Mouse (Mus musculus) kidney, postnatal 0 days (tissue): ENCODE results near the gene Arfgef2. TPM values are rescaled to one million over a fixed set of nuclear protein-coding genes. Genes with fewer than 3 reads are reported as not detected.
"Not testable (repeated sequence)": the region's sequence is repeated elsewhere in the genome, so short reads cannot be mapped to it uniquely, and the experiment has no call there.

Source experiments
- ATAC-seq: fragments of 200-750 bp; cut with Nextera tagmentation; replicated peaks from 2 replicates; pipeline ENCODE4 v1.8.0; 2017; ENCODE audit warnings: low read depth, moderate number of reproducible peaks, moderate TSS enrichment, moderate library complexity; ENCODE audit not compliant: low FRiP score
- DNase-seq: peaks from one replicate; pipeline ENCODE4 v3.0.0-alpha.2; 2016; ENCODE audit warnings: low spot score
- H3K27ac ChIP-seq: fragments of 300-500 bp; sonication (generic); 2 replicates; pipeline ENCODE4 v1.5.1; 2014; ENCODE audit warnings: mild to moderate bottlenecking
- H3K27me3 ChIP-seq: fragments of 300-500 bp; sonication (generic); 2 replicates; pipeline ENCODE4 v1.6.1; 2014; ENCODE audit warnings: low read length, mixed read lengths; ENCODE audit not compliant: insufficient read depth
- H3K36me3 ChIP-seq: fragments of 300-500 bp; sonication (generic); 2 replicates; pipeline ENCODE4 v1.6.1; 2014; ENCODE audit warnings: low read length, mixed read lengths; ENCODE audit not compliant: insufficient read depth
- H3K4me1 ChIP-seq: fragments of 300-500 bp; sonication (generic); replicated peaks from 2 replicates; pipeline ENCODE4 v1.6.1; 2014; ENCODE audit warnings: antibody characterized with exemption, low read length, mixed read lengths; ENCODE audit not compliant: insufficient read depth
- H3K4me2 ChIP-seq: fragments of 300-500 bp; sonication (generic); 2 replicates; pipeline ENCODE4 v1.6.1; 2014; ENCODE audit warnings: mild to moderate bottlenecking, low read length, moderate library complexity, mixed read lengths
- H3K4me3 ChIP-seq: fragments of 300-500 bp; sonication (generic); replicated peaks from 2 replicates; pipeline ENCODE4 v1.5.1; 2014; ENCODE audit warnings: low read depth, low read length
- H3K9ac ChIP-seq: fragments of 300-500 bp; sonication (generic); 2 replicates; pipeline ENCODE4 v1.6.1; 2014; ENCODE audit warnings: low read depth, low read length
- H3K9me3 ChIP-seq: fragments of 300-500 bp; sonication (generic); replicated peaks from 2 replicates; pipeline ENCODE4 v1.6.1; 2016; ENCODE audit warnings: low read length, inconsistent platforms, mixed read lengths
- CTCF ChIP-seq: IDR thresholded peaks from 2 replicates; pipeline ENCODE4 v1.5.1; 2016; ENCODE audit warnings: antibody characterized with exemption, low read depth, mild to moderate bottlenecking, moderate library complexity
- WGBS: fragments of 180-500 bp; shearing (Covaris S2); extraction: QIAGEN DNeasy Blood & Tissue Kit; methylation state at CpG from one replicate; pipeline ENCODE4 v1.1.7; 2014; 5-methylcytosine and 5-hydroxymethylcytosine counted together
- polyA plus RNA-seq: library from polyadenylated mRNA; unstranded; fragments of >200 nt; fragmentation: Nextera tagmentation; extraction: Ambion mirVana; gene quantifications from 2 replicates; pipeline ENCODE4 v1.2.1, GENCODE M21; 2015

Arfgef2 gene
- polyA plus RNA-seq, 1 experiment from 2014 or later, result 4.3 TPM

DNA sequence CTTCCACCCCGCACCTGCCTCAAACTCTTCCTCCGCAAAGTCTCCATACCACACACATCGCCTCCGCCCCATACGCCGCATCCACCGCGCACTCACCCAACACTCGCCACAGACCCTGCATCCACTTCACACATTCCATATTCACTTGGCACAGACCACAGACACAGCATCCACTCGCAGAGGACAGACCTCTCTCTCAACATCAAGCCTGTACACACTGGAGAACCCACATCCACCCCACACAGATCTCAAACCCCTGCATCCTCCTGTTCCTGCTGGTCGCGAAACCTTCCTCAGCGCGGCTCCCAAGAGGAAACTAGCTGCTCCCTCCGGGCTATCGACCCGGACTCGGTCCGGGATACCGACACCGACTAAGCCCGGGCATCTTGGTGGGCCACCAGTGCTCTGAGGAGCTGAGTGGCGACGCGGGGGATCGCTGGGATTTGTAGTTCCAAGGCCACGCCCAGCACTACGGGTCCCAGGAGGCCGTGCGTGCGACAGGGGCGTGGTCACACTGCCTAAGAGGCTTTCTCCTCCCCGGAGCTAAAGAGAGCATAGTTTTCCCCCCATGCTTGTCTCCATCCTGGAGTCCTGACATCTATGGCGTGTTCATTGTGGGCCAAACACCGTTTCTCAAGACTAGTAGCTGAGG, 18.9 kb upstream of the Arfgef2 start:
- WGBS, result under 1% methylated on average over 35 of the region's 35 CpGs
- H3K27ac ChIP-seq, result no peak overlapping the region
- ATAC-seq (peak; percentile 92), DNase-seq (peak; percentile 95)
- no peaks in the 10 kb centered on the region for H3K4me1 ChIP-seq
- H3K36me3 ChIP-seq, result no peaks in the 10 kb centered on the region
- no peak for TF ChIP-seq CTCF
- H3K9ac ChIP-seq, result peak overlapping the region; percentile 56
- H3K4me3 ChIP-seq, result peak overlapping the region; percentile 62
- peak overlapping the region; percentile 74 for H3K4me2 ChIP-seq
- H3K27me3 ChIP-seq, result no peaks in the 10 kb centered on the region
- H3K9me3 ChIP-seq, result no peaks in the 10 kb centered on the region

- Histone ChIP-seq H3K36me3 (no peaks in the 10 kb centered on the region), H3K4me3 (no peak overlapping the region), H3K4me2 (no peak overlapping the region), H3K9ac (no peak overlapping the region), H3K27ac (no peak overlapping the region), H3K9me3 (no peaks in the 10 kb centered on the region), H3K27me3 (no peaks in the 10 kb centered on the region), H3K4me1 (no peaks in the 10 kb centered on the region)
- no peak for ATAC-seq
- peak; percentile 36; the same call in 1 of the 2 replicates for TF ChIP-seq CTCF
- DNase-seq, result no peak
- 71% methylated on average over 5 of the region's 5 CpGs for WGBS
Observed at GRCm38 (mm10) chr2:166791738-166792137, 13.7 kb upstream of the Arfgef2 start.

GRCm38 (mm10) chr2:166792355-166792754, 13.0 kb upstream of the Arfgef2 start, which contains the start of gene Trp53rkb:
Trp53rkb (plus strand) TSS chr2:166792531.
- Histone ChIP-seq H3K4me2 (peak within 1 kb of the TSS; percentile 76), H3K4me1 (no peaks in the 10 kb centered on the region), H3K9ac (peak within 1 kb of the TSS; percentile 80), H3K36me3 (peaks cover 5% of the 10 kb centered on the region; the same call in 1 of the 2 replicates), H3K27ac (peak within 1 kb of the TSS; percentile 84), H3K27me3 (no peaks in the 10 kb centered on the region), H3K9me3 (no peaks in the 10 kb centered on the region), H3K4me3 (peak within 1 kb of the TSS; percentile 77)
- DNase-seq, result no peak
- TF ChIP-seq CTCF, result no peak
- ATAC-seq, result no peak
- 86% methylated on average over 5 of the region's 5 CpGs for WGBS

- peak; percentile 91 for ATAC-seq
Observed at GRCm38 (mm10) chr2:166793542-166794214, 11.7 kb upstream of the Arfgef2 start.

GRCm38 (mm10) chr2:166799615-166800472, 5.5 kb upstream of the Arfgef2 start:
- no peak overlapping the region for H3K4me3 ChIP-seq
- H3K27me3 ChIP-seq, result no peaks in the 10 kb centered on the region
- no peaks in the 10 kb centered on the region for H3K9me3 ChIP-seq
- H3K4me2 ChIP-seq, result no peak overlapping the region
- no peak overlapping the region for H3K9ac ChIP-seq
- H3K27ac ChIP-seq, result no peak overlapping the region
- no peaks in the 10 kb centered on the region for H3K4me1 ChIP-seq
- ATAC-seq, result no peak
- WGBS, result 75% methylated on average over 11 of the region's 11 CpGs
- DNase-seq, result no peak
- peaks cover 8% of the 10 kb centered on the region; the same call in 1 of the 2 replicates for H3K36me3 ChIP-seq
- TF ChIP-seq CTCF, result no peak

More at GRCm38 (mm10) chr2:166793542-166794214, 11.7 kb upstream of the Arfgef2 start:
- not testable (repeated sequence) for H3K27me3 ChIP-seq, H3K4me1 ChIP-seq, H3K36me3 ChIP-seq, H3K9me3 ChIP-seq
- peak overlapping the region; percentile 77 for H3K4me3 ChIP-seq
- DNase-seq, result peak; percentile 88
- H3K4me2 ChIP-seq, result peak overlapping the region; percentile 76
- peak overlapping the region; percentile 80 for H3K9ac ChIP-seq
- peak overlapping the region; percentile 84 for H3K27ac ChIP-seq
- under 1% methylated on average over 68 of the region's 76 CpGs for WGBS

DNA sequence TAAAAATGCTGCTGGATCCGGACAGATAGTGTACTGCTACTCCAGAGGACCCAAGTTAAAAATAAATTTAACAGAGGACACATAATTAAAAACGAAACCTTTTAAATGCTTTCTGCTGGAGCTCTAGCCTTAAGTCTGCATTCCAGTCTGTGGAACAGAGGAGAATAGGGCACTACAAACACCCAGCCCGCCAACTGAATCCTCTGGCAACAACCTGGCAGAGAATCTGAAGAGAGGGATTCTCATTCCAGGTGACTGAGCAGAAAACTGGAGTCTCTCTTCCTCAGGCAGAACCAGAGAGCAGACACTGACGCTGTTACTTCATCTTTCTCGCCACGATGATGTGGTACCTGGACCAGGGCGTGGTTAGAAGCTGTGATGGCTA, 4.9 kb upstream of the Arfgef2 start:
- TF ChIP-seq CTCF, result no peak
- Histone ChIP-seq H3K4me2 (no peak overlapping the region), H3K36me3 (peaks cover 8% of the 10 kb centered on the region; the same call in 1 of the 2 replicates), H3K9ac (no peak overlapping the region), H3K27ac (no peak overlapping the region), H3K9me3 (no peaks in the 10 kb centered on the region), H3K4me3 (no peak overlapping the region), H3K27me3 (no peaks in the 10 kb centered on the region), H3K4me1 (no peaks in the 10 kb centered on the region)
- DNase-seq, result no peak
- 88% methylated on average over 7 of the region's 7 CpGs for WGBS
- ATAC-seq, result no peak
